Mouse (Mus musculus) frontal cortex, postnatal 14 days (tissue): ENCODE results near the gene Olfr998.
"Not testable (repeated sequence)": the region's sequence is repeated elsewhere in the genome, so short reads cannot be mapped to it uniquely, and the experiment has no call there.

Experiments
- DNase-seq, 2 experiments: peaks; one replicate each; pipeline ENCODE4 v3.0.0; 2022; ENCODE audit warnings: low spot score in 2 of 2

Olfr998 gene

GRCm38 (mm10) chr2:85588648-85589047 lies at the start of gene Olfr998:
Gene Olfr998 (plus strand): TSS chr2:85588948.
- not testable (repeated sequence) for DNase-seq

GRCm38 (mm10) chr2:85554806-85555205 lies 33.9 kb upstream of the Olfr998 start:
- no peak for DNase-seq

- no peak for DNase-seq
Observed at GRCm38 (mm10) chr2:85560226-85560625, 28.5 kb upstream of the Olfr998 start.

GRCm38 (mm10) chr2:85561187-85561586 lies 27.6 kb upstream of the Olfr998 start:
- peak in 1 of 2 experiments; percentile 18 for DNase-seq

- no peak for DNase-seq
Observed at GRCm38 (mm10) chr2:85578915-85579314, 9.8 kb upstream of the Olfr998 start, which contains the start of gene Olfr996. Gene Olfr996 (plus strand): TSS chr2:85579215.

GRCm38 (mm10) chr2:85611803-85612202 lies 23.1 kb downstream of the Olfr998 start, which contains the start of gene Olfr1000:
Gene Olfr1000 (minus strand): TSS chr2:85611903.
- no peak for DNase-seq
